Mouse (Mus musculus): ENCODE results near the gene Pparg.

Gene Pparg

DNA sequence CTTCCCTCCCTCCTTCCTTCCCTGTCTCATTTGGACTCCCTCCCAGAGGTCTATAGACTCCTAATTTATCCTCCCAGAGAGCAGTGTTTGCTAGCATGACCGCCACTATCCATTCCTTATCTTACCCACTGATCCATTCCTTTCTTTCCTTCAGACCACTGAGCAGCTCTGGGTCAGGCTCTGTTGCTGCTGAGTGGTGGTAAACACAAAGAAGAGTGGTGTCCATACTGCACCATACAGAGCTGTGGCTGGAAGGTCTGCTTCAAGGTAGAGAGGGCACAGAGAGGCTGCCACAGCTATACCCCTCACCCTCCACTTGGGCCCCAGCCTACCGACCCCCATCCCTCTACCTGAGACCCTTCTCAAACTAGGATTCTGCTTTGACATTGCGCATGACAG, 143.4 kb downstream of the Pparg start:
- DNase-seq (ENCODE audit: extremely low read depth, low read depth), result no peak

DNA sequence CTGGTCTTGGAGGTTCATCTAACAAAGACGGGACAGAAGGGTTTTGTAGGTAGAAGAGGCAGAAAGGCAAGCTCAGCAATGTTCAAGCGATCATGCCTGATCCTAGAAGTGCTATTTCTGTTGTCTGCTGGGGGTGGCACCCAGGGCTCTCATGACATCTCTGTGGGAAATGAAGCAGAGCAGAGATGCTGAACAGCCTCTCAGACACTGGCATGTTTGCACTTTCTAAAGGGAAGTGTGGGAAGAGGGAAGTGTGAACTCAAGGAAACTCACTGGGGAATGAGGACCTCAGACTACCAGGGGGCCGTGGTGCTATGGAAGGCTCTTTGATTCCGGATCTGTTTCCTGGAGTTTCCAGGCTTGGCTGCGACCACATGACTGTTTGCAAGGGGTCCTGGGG, 144.2 kb downstream of the Pparg start:
- no peak for DNase-seq (ENCODE audit: extremely low read depth, low read depth)

DNA sequence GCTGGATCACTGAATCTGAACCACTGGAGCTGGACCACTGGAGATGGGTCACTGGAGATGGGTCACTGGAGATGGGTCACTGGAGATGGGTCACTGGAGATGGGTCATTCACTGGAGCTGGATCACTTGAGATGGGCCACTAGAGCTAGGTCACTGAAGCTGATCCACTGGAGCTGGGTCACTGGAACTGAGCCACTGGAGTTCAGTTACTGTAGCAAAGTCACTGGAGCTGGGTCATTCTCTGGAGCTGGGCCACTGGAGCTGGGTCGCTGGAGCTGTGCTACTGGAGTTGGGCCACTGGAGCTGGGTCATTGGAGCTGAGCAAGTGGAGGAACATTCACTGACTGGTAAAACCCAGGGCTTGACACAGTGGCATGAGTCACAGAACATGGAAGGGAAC, 145.7 kb downstream of the Pparg start:
- no peak for DNase-seq (ENCODE audit: extremely low read depth, low read depth)

DNA sequence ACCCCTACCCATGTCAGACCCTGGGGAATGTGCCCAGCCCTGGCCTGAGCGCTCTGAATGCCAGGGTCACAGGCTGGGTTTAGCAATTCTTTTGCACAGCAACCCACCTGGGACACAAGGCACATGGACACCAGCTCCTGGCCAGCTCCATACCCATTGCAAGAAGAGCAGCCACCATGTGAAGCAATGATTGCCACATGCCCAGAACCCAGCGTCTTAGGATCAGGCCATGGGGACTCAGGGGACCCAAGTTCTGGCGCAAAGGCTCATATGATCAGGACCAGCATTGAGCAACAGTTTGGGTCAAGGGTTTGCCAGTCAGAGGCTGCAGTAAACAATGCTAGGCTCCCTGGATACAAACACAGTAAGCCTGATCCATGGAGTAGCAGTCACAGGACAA, 150.7 kb downstream of the Pparg start:
- no peak for DNase-seq (ENCODE audit: extremely low read depth, low read depth)

DNA sequence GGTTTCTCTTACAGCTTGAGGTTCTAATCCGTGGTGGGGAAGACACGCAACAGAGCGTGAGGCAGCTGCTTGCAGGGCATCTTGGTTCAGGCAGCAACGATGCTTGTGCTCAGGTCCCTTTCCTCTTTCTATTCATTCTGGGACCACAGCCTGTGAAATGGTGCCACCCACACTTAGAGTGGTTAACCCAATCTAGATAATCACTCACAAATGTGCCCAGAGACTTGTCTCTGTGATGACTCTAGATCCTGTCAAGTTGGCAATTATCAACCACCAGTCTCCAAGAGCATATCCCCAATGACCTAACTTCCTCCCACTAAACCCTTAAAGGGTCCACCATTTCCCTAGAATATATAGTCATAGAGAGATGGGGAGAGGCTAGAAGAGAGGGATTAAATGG, 152.5 kb downstream of the Pparg start:
- no peak for DNase-seq (ENCODE audit: extremely low read depth, low read depth)

DNA sequence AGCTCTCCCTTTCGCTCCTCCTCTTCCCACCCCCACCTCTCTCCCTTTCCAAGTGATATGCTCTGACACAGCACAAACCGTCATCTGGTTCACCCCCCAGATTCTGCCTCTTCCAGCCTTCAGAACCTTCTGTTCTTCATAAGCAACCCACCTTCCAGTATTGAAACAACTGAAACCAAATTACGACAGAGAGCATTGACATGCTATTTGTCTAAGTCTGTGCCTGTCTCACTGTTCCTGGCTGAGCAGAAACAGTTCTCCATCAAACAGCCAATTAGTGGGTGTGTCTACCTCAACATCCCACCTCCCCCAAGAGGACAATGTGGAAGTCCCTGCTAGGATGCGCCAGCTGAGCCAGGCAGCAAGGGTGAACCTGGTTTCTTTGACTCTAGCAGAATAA, 157.2 kb downstream of the Pparg start:
- DNase-seq (ENCODE audit: extremely low read depth, low read depth), result no peak

DNA sequence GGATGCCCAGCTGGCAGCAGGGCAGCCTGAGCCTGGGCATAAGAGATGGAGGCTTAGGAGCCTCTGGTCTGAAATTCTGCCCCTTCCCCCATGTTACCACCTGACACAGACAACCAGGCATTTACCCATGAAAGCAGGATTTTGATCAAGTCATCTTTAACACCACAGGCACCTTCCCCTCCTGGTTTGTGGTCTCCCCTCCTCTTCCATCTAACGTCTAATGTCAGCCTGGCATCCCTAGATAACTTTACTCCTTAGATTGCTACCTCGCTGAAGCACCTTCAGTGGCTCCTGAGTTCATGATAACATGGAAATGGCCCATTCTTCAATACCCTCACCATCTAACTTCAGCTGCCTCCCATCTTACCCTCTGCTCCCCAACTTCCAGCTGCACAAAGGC, 157.6 kb downstream of the Pparg start:
- no peak for DNase-seq (ENCODE audit: extremely low read depth, low read depth)

DNA sequence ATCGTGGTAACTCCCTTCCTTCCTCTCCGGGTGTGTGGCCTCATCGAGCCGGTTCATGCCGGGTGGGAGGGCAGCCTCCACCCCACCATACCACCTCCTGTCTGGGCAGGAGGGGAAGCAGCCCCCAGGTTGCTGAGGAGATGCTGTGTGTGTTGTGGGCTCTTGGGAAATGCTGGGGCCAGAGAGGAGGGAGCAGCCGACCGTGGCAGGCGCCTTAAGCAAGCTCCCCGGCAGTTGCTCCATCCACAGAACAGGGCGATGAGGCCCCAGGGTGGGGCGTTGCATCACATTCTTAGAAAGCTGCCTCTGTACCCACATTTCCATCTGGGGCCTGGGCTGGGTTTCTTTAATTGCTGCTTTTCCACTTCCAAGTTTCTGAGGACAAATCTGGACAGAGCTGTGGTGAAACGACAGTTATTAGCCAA, 158.5 kb downstream of the Pparg start:
- no peak for DNase-seq (ENCODE audit: extremely low read depth, low read depth)

DNA sequence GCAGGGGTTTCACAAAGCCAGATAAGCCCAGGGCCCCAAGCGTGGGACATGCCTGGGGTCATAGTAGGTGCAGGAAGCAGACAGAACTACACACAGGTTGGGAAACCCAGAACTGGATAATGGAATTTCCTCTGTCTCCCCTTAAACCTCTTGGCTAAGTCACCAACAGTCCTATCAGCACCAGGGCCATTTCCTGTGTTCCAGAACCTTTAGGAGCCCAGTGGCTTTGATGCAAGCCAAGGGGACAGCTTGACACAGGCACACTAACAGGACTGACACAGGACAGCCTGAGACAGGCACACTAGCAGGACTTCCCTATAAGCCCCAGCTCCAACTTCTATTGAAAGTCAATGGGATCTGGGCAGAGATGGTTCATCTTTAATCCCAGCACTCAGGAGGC, 161.2 kb downstream of the Pparg start:
- DNase-seq (ENCODE audit: extremely low read depth, low read depth), result no peak

DNA sequence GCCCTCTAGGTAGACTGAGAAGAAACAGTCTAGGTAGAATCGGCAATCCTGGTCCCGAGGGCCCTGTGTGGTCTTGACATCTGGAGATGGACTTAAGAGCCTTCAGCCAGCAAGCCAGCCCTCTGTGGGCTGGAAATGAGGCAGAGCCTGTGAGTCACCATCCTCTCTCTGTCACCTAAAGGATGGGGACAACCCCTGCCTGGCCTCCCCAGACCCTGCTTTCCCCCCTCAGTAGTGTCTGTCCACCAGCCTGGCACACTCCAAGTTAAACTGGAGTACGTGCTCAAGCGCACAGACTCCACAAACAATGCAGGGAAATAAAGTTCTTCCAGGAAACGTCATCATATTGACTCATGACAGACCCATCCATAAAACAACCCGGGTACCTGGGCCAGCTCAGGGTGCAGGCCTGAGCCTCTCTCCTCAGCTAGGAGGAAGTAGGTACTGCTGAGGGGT, 162.0 kb downstream of the Pparg start:
- no peak for DNase-seq (ENCODE audit: extremely low read depth, low read depth)

DNA sequence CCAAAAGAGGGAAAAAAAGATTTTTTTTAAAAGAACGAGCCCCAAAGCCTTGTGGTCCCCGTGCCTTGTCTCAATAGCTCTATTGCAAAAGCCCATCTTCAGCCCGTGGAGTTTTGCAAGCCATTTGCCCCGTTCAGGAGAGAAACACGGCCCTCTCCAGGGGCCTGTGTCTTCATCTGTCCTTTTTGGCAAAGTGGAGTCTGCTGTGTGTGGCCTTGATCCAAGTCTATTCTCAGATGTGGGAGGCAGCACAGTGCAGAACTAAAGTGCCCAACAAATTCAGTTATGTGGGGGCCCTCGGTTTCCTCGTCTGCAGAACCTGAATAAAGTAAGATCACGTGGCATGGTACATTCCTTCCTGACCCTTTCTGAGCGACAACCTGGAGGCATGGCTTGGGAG, 162.4 kb downstream of the Pparg start:
- no peak for DNase-seq (ENCODE audit: extremely low read depth, low read depth)

DNA sequence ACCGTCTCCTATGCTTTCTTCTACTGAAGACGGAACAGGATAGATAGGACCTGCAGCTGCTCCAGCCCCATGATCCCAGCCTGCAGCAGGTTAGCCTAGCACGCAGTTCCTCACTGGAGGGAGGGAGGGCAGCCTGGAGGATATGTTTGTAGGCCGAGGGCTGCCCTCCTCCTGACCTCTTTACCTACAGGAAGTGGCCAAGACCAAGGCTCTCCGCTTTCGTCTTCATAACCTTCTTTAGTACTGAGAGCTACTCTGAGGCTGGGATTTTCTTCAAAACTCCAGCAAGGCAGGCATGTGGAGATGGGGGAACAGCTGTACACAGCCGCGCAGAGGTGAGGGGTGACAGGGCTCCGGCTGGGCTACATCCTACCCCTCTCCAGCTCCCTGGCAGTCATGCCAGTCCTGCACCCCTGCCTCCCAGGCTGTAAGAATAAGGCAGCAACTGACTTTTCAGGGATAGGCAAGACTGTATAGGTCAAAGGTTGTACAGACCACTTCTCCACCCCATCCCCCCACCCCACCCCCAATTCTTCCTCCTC, 163.8 kb downstream of the Pparg start:
- no peak for DNase-seq (ENCODE audit: extremely low read depth, low read depth)

DNA sequence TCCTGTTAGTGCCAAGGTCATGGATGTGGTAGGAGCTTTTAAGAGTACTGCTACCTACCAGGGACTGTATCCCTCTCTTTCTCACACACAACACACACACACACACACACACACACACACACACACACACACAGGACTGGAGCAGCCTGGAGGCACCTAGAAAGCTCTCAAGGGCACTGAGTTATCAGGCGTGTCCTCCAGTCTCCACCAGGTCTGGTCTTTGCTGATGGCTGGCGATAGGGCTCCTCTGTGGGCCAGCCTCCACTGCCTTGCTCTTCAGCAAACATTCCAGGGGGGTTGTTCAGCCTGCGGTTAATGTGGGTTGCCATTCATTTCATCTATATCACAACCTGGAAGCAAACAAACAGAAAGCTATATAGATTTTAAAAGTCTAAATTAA, 166.7 kb downstream of the Pparg start:
- no peak for DNase-seq (ENCODE audit: extremely low read depth, low read depth)

DNA sequence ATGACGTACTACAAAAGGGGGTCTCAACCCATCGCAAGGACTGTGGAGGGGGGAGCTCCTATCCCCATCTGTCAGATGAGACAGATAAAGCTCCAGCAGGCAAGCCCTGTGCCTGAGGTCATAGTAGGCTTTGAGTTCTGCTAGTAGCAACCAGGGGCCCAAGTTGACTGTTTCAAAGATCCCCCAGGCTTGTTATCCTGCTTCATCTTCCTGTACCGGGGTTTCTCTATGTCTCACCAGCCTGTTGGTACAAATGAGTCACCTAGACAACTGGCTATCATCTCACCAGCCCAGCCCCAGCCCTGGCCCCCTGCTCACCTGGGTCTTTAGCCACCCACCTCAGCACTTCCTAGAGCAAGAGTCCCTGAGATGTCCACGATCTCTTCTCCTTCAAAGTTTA, 167.6 kb downstream of the Pparg start:
- no peak for DNase-seq (ENCODE audit: extremely low read depth, low read depth)

DNA sequence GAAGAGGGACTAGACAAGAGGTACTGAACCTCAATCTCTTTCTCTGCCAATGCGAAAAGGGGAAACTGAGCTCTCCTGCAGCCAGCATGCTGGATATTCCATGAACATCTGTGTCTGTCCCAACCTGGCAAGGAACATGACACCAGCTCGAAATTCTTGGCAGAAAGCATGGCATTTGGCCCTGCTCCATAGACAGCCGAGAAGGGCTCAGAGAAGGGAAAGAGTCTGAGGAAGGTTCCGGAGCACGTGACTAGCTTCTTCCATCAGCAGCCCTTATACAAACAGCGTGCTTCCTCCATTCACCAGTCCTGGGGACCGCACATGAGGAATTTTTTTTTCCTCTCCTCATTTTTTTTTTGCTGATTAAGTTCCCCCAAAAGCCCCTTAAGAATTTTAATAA, 173.9 kb downstream of the Pparg start:
- no peak for DNase-seq (ENCODE audit: extremely low read depth, low read depth)

DNA sequence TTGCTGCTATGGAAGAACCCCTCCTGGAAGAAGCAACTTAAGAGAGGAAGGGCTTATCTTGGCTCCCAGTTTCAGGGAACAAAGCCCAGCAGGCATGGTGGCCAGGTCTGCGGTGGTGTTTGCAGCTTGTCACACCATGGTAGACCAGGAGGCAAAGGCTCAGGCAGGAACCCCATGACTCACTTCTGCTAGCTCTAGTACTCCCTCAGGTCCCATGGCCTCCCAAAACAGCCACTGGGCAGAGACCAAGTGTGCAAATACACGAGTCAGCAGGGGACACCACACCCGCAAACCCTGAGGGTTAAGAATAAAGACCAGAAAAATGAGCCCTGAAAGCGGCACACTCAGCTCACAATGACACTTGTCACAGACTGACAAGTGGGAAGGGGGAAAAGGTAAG, 175.4 kb downstream of the Pparg start:
- no peak for DNase-seq (ENCODE audit: extremely low read depth, low read depth)

DNA sequence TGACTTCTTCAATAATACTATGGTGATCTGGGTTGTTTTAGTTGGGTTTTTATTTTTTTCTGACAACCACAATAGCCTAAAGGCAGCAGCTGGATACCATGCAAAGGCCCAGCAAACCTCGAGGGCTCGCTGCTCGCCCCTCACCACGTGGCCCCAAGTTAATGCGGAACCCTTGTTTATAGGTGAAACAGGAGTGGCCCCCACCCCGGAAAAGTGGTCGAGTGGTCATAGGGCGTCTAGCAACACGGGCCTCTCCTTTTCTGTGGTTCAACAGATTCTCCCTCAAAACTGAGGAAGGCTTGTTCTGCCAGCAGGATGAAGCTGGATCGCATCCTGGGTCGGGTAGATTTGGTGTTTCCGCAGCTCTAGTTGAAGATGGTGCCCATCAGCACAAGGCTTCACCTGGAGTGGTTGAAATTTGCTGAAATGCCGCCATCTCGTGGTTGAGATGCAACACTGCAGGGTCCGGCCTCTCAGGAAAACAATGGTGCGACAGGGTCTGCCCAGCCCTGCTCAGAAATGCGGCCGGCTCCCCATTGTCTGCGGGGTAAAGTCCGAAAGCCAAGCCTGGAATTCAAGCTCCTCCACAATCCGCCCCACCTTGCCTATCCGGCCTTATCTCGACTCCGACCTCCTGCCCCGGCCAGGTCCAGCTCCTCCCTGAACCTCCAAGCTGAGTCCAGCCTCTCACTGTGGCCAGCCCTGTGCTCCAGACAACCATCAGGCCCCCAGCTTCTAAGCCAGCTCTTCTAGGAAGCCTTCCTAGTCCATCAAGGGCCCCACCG, 178.1 kb downstream of the Pparg start:
- DNase-seq (ENCODE audit: extremely low read depth, low read depth), result no peak
